Mouse (Mus musculus): Measurements from ENCODE around the gene Actb. TPM values are rescaled to one million over a fixed set of nuclear protein-coding genes. Genes with fewer than 3 reads are reported as not detected.

The Actb gene
- total RNA-seq, 2 experiments from 2014 or later: 2,396 to 4,143 TPM

DNA sequence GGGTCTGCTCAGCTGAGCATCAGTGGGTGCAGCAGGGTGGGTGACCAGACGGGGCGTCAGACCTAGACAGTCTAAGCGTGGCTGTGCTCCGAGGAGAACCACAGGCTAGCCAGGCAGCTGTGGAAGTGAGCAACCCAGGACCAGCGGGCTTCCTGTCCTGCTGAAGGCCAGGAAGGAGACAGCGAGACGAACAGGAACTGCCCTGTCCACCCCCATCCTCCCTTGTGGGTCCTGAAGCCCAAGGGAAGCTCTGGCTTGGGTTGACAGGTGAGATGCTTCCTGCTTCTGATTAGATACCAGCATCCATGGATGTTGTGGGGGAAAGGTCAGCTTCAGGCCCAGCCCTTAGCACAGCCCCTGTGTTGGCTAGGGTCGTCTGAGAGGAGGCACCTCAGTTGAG, 24.6 kb downstream of the Actb start:
- no peak for ATAC-seq (replicated peaks; ENCODE audit: low FRiP score, poor library complexity, severe bottlenecking)

DNA sequence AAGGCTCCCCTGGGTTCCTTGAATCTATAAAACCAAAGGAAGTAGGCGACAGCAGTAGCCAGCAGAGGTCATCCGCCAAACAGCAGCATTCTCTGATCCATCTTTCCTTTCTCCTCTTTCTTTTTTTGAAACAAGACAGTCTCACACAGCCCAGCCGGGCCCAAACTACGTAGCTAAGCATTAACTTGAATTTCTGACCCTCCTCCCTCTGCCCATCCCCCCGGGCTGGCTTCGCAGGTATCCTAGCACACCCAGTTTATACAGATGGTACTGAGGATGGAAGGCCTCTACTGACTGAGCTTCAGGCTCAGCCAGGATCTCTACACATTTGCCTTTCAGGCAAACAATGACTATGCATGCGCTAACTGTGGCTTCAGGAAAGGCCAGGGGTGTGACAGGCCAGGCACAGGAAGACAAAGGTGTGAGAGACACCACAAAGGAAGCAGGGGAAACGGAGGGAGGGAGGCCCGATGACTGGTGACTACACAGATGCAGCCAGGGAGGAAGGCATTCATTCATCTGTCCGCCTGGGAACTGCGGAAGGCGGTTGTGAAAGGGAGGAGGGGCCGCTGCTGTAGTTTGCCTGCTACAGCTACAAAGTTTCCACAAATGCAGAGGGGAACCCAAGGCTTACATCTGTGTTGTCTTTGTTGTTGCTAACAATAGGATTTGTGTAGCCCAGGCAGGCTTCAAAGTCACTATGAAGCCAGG, 25.6 kb downstream of the Actb start:
- ATAC-seq (replicated peaks; ENCODE audit: low FRiP score, poor library complexity, severe bottlenecking): no peak

- no peak for ATAC-seq (replicated peaks; ENCODE audit: low FRiP score, poor library complexity, severe bottlenecking)
These were observed 26.3 kb downstream of the Actb start for GRCm38 (mm10) chr5:142880246-142880645.

DNA sequence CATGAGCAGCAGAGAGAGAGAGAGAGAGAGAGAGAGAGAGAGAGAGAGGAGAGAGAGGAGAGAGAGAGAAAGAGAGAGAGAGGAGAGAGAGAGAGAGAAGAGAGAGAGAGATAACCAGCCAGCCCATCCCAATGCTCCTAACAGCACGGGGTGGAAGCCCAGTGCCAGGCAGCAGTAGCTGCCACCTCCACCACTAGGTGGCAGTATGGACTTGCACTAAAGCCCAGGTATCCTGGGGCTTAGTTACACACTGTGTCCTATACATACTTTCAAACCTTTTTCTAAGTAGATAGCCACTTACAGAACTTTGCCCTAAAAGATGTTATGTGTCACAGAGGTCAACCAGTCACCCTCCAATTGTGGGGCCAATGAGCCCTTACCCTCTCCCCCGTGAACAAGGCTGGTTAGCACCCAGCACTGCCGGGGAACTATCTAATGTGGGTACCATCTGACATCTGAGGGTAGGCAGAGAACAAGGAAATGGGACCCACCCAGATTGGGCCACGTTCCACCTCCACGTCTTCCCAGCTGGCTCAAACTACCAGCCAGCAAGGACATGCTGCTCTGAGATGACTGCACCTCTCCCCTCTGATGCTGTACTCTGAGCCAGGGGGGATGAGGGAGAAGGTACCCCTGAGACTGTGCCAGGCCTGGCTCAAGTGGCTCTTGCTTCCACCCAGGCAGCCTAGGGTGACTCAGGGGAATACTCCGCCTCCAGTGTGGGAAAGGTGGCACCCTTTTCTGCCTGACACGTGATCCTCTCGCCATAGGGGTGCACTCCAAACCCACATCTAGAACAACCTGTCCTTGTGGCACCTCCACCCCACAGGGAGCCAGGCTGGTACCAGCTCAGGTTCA, 27.0 kb downstream of the Actb start:
- ATAC-seq (replicated peaks; ENCODE audit: low FRiP score, poor library complexity, severe bottlenecking): peak; percentile 80

GRCm38 (mm10) chr5:142878570-142878969, 28.0 kb downstream of the Actb start:
- no peak for ATAC-seq (replicated peaks; ENCODE audit: low FRiP score, poor library complexity, severe bottlenecking)

- ATAC-seq (replicated peaks; ENCODE audit: low FRiP score, poor library complexity, severe bottlenecking): peak; percentile 70
These were observed 28.9 kb downstream of the Actb start for GRCm38 (mm10) chr5:142877337-142878280.

DNA sequence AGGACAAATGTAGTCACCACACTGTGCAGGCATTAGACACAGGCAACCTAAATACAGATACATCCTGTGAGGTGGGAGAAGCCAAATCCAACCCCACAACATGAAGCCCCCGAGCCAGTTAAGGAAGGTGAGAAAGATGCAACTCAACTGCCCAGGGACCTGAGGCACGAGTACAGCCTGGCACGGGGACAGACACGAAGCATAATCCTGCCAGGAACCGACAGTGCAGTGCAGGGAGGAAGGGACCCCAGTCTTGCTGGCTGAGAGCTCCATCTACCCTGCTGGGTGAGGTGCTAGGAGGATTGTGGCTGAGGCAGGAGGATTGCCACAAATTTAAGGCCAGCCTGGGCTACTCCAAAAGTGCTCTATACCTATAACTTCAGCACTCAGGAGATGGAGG, 29.7 kb downstream of the Actb start:
- peak; percentile 5; the same call in 1 of the 2 replicates for ATAC-seq (replicated peaks; ENCODE audit: low FRiP score, poor library complexity, severe bottlenecking)

DNA sequence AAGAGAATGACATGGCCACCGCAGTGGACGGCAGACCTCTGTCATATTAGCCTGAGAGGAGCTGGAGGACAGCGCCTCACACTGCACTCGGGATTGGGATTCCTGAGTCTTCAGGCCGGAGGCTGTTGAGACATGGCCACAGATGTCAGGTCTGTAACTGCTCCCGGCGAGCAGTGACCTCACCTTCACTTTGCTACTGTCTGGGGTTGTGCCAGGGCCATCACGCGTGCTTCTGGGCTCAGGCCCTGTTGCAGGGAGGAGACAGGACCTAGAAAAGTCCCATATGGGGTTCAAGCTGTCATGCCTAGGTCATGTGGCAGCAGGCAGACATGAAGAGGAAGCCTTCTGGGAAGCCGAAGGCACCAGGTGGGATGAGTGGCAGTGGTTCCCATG, 31.0 kb downstream of the Actb start:
- ATAC-seq (replicated peaks; ENCODE audit: low FRiP score, poor library complexity, severe bottlenecking): no peak

- no peak for ATAC-seq (replicated peaks; ENCODE audit: low FRiP score, poor library complexity, severe bottlenecking)
These were observed 31.6 kb downstream of the Actb start for GRCm38 (mm10) chr5:142874791-142875512.

- no peak for ATAC-seq (replicated peaks; ENCODE audit: low FRiP score, poor library complexity, severe bottlenecking)
These were observed 32.8 kb downstream of the Actb start for GRCm38 (mm10) chr5:142873718-142874117.

DNA sequence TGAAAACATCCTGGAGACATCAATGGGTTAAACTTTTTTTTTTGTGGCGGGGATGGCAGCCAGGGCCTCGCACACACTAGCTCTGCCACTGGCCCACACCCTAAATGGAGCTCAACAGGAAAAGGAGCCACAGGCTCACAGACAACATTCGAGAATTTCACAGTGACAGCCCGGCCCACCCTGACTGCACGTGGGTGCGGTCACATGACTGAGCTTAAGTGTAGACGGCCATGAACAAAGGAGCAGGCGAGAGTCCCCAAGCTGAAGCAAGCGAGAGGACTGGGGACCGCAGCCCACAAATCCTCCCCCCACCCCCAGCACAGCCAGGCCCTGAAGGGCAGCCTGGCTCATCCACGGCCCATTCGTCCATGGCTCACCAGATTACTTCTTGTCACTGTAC, 34.8 kb downstream of the Actb start:
- no peak for ATAC-seq (replicated peaks; ENCODE audit: low FRiP score, poor library complexity, severe bottlenecking)

DNA sequence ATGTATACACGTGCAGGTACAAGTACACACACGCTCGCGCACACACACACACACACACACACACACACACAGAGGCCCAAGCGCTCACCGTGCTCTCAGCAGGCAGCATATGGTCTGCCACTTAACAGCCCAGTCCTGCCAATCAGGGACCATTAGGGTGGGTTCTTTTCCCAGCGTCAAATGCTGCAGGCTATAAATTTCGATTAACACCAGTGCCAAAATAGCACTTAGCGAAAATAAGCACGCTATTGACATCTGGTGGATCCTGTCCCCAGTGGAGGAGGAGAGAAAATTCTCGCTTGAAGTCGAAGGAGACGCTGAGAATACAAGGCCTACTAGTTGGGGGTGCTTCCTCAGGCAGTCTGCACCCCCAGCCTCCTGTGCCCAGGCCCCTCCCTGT, 37.1 kb downstream of the Actb start:
- no peak for ATAC-seq (replicated peaks; ENCODE audit: low FRiP score, poor library complexity, severe bottlenecking)

GRCm38 (mm10) chr5:142857763-142858229, 48.8 kb downstream of the Actb start:
- no peak for ATAC-seq (replicated peaks; ENCODE audit: low FRiP score, poor library complexity, severe bottlenecking)

DNA sequence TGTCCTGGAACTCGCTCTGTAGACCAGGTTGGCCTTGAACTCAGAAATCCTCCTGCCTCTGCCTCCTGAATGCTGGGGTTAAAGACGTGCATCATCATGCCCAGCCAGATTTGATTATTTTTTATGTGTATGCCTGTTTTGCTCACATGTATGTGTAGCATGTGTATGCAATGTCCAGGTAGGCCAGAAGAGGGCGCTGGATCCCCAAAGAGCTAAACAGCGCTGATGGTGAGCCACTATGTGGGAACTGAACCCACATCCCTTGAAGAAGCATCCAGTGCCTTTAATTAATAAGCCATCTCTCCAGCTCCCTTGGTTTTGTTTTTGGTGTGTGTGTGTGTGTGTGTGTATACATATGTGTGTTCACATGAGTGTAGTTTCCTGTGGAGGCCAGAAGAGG, 50.1 kb downstream of the Actb start:
- ATAC-seq (replicated peaks; ENCODE audit: low FRiP score, poor library complexity, severe bottlenecking): no peak

GRCm38 (mm10) chr5:142854877-142855276, 51.7 kb downstream of the Actb start:
- no peak for ATAC-seq (replicated peaks; ENCODE audit: low FRiP score, poor library complexity, severe bottlenecking)

DNA sequence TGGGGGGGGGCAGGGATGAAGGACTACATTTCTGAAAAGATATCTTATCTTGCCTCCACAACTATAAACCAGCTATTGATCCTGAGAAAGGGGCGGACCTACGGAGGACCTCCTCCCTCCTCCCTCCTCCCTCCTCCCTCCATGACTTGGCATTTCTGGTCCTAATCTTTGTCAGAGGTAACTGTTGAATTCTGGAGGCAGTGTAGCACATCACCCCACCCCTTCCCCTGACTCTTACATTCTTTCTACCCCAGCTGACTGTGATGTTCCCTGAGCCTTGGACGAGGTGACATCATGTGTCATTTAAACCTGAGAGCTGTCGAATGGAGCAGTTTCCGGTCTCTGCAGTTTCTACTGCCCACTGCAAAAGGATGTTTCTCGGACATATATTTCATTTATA, 53.0 kb downstream of the Actb start:
- ATAC-seq (replicated peaks; ENCODE audit: low FRiP score, poor library complexity, severe bottlenecking): no peak

Measured in erythroblast, adult 5-6 weeks (primary cell).